Mouse (Mus musculus): ENCODE data around the gene Nccrp1.

DNA sequence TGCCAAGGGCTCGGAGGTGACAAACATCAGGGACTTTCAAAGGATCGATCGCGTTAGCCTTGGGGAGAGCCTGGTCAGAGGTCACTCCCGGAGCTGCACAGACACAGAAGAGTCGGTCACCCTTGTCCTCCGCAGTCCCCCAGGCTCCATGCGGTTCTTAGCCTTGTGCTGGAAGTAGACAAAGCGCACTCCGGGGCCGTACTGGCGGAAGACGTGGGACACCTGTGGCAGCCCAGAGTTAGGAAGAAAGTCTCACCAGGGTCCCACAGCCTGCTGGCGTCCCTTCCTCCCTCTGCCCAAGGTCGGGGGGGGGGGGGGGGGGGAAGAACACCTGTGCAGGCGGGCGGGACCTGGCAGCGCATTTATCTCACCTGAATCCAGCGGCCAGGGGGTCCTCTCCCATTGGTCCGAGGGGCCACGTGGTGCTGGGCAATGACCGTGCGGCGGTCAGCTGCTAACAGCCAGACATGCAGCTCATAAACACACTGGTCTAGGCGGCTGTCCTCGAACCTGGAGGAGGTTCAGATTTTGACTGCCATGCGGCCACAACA is 2.9 kb downstream of the Nccrp1 start:
- no peak for TF ChIP-seq CTCF (IDR thresholded peaks at IDR 0.05; ENCODE audit: control insufficient read depth, insufficient read depth, insufficient read length)
- TF ChIP-seq MYOG (IDR thresholded peaks at IDR 0.05; ENCODE audit: control insufficient read depth, extremely low read depth, insufficient read length), result no peak
- TF ChIP-seq MAX (IDR thresholded peaks at IDR 0.05), result no peak
- TF ChIP-seq CEBPB (IDR thresholded peaks at IDR 0.05; ENCODE audit: low read depth), result no peak
- no peak for TF ChIP-seq USF1 (IDR thresholded peaks at IDR 0.05; ENCODE audit: low read depth)
- TF ChIP-seq MYOD1 (IDR thresholded peaks at IDR 0.05; ENCODE audit: control insufficient read depth, insufficient read length, low read depth), result no peak

All from C2C12 (cell line).